ENCODE assay signal across 10 mouse cellular contexts in the genomic region with DNA sequence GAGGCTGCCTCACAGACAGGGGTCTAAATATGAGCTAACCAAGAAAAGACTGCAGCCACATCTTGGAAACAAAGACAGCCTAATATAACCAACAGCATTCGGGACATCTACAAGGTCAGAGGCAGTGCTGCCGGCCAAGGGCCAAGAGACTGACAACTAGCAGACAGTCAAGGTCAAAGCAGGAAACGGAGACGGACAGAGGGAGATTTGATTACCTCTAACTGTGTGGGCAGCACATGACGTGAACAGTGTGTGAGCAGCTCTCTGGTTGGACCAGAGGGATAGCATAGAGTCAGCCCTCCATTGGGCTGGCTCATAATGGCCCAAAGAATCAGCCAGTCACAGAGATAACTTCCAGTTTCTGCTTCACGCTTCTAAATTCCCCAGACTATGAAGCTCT.
DNase-seq lines count a peak whose midpoint lies in the region; ATAC-seq lines count a peak whose summit lies in the region.
"Had no signal": no experiment of that assay in that cellular context is flagged by ENCODE, and none has a peak within 500 bp of the region (broad histone marks: within the 10 kb centered on the region; RNA-seq: fewer than 3 reads in every experiment).

No protein-coding gene starts in this region.

- H3K4me3 ChIP-seq in kidney, embryonic 14.5 days (ENCODE audit: low read length), result no peak overlapping the region
- no peak overlapping the region for H3K4me3 ChIP-seq in intestine, embryonic 15.5 days (replicated peaks)

- H3K36me3 ChIP-seq in kidney, embryonic 14.5 days (ENCODE audit: control insufficient read depth, insufficient read depth, low read length), result no peaks in the 10 kb centered on the region
- H3K36me3 ChIP-seq in intestine, embryonic 15.5 days, result no peaks in the 10 kb centered on the region
- H3K36me3 ChIP-seq: G1E had no signal

- DNase-seq in kidney, adult 18-20 months, result no peak
- peak; percentile 71 for DNase-seq in adrenal gland, adult 8-10 months
- DNase-seq in gastrocnemius, postnatal 25 days, result peak; percentile 25
- DNase-seq in urinary bladder, adult 18-20 months (ENCODE audit: low spot score in 2 of 2), result no peak
- no peak for DNase-seq in left cerebral cortex, postnatal 4 days
- DNase-seq: lung, postnatal 4 days had no signal

- intact Hi-C loops in left cerebral cortex, postnatal 4 days (cut with DNase I), result loop anchor here (5.0 kb wide), 1 partner anchor 242 kb away; no protein-coding TSS in a partner anchor

- no peak overlapping the region for H3K9ac ChIP-seq in kidney, embryonic 14.5 days (ENCODE audit: low read depth, low read length)
- H3K9ac ChIP-seq in intestine, embryonic 15.5 days, result no peak overlapping the region

- peak; percentile 57; the same call in 1 of the 2 replicates for ATAC-seq in kidney, embryonic 14.5 days (ENCODE audit: low FRiP score, low TSS enrichment)
- ATAC-seq in intestine, embryonic 15.5 days, result peak; percentile 62; the same call in 1 of the 2 replicates
- ATAC-seq in megakaryocyte, adult 5-6 weeks (ENCODE audit: poor library complexity, severe bottlenecking), result no peak

- 25% methylated on average over 6 of the region's 6 CpGs for WGBS in kidney, embryonic 14.5 days
- WGBS in intestine, embryonic 15.5 days, result 45% methylated on average over 6 of the region's 6 CpGs

- H3K27me3 ChIP-seq in kidney, embryonic 14.5 days (ENCODE audit: control insufficient read depth, insufficient read depth, low read length), result no peaks in the 10 kb centered on the region
- no peaks in the 10 kb centered on the region for H3K27me3 ChIP-seq in intestine, embryonic 15.5 days (replicated peaks)

- no peaks in the 10 kb centered on the region for H3K9me3 ChIP-seq in kidney, embryonic 14.5 days (ENCODE audit: control insufficient read depth, low read length)
- H3K9me3 ChIP-seq in intestine, embryonic 15.5 days, result no peaks in the 10 kb centered on the region
- H3K9me3 ChIP-seq: G1E had no signal

- no peak overlapping the region for H3K4me2 ChIP-seq in kidney, embryonic 14.5 days (replicated peaks; ENCODE audit: low read depth, low read length)
- H3K4me2 ChIP-seq in intestine, embryonic 15.5 days (replicated peaks), result no peak overlapping the region

- no peaks in the 10 kb centered on the region for H3K4me1 ChIP-seq in kidney, embryonic 14.5 days (ENCODE audit: control insufficient read depth, insufficient read depth, low read length)
- H3K4me1 ChIP-seq in intestine, embryonic 15.5 days (replicated peaks), result peaks cover 5% of the 10 kb centered on the region; the same call in 1 of the 2 replicates

- no peak overlapping the region; the same call in 1 of the 2 replicates for H3K27ac ChIP-seq in kidney, embryonic 14.5 days (ENCODE audit: low read depth, low read length)
- no peak overlapping the region for H3K27ac ChIP-seq in intestine, embryonic 15.5 days

Comparison
In these comparisons a context has a peak if more than half of its experiments do, and no peak if none do; other contexts are left out.
1. DNase-seq: peak in adrenal gland, adult 8-10 months (single experiment) and gastrocnemius, postnatal 25 days (single experiment); none in kidney, adult 18-20 months (single experiment), urinary bladder, adult 18-20 months (0 of 2) and left cerebral cortex, postnatal 4 days (single experiment).